30 mouse cellular contexts compared by ENCODE assay signal in genomic region chr10:54063551-54064260, GRCm38 (mm10). TPM values are rescaled to one million over a fixed set of nuclear protein-coding genes. Genes with fewer than 3 reads are reported as not detected.
DNase-seq lines count a peak whose midpoint lies in the region; ATAC-seq and TF ChIP-seq lines count a peak whose summit lies in the region.
"Had no signal": no experiment of that assay in that cellular context is flagged by ENCODE, and none has a peak within 500 bp of the region (broad histone marks: within the 10 kb centered on the region; RNA-seq: fewer than 3 reads in every experiment).

No protein-coding gene starts in this region.

- TF ChIP-seq POLR2A in CH12.LX (IDR thresholded peaks at IDR 0.05; ENCODE audit: low read depth, low read length) = no peak

- no peak for DNase-seq in CH12.LX (ENCODE audit: extremely low read depth)
- DNase-seq in embryo, embryonic 11 days = no peak
- DNase-seq in gastrocnemius, postnatal 4 days (ENCODE audit: low spot score in 2 of 2) = no peak
- no peak for DNase-seq in right cerebral cortex, postnatal 25 days
- DNase-seq: adrenal gland, postnatal 36 days; B cell, adult 2 months; cerebellum, adult 18-20 months; gastrocnemius, postnatal 14 days; kidney, postnatal 36 days; layer of hippocampus, postnatal 36 days; left cerebral cortex, postnatal 4 days; liver, postnatal 0 days; lung, postnatal 36 days; thymus, postnatal 4 days had no signal

- no peak overlapping the region for H3K9ac ChIP-seq in hindbrain, embryonic 13.5 days
- H3K9ac ChIP-seq in hindbrain, embryonic 16.5 days (ENCODE audit: low read depth, low read length) = no peak overlapping the region
- H3K9ac ChIP-seq in CH12.LX (ENCODE audit: insufficient read depth, low read depth) = peak overlapping the region; percentile 59
- H3K9ac ChIP-seq: forebrain, embryonic 13.5 days; heart, embryonic 13.5 days; kidney, embryonic 15.5 days; liver, embryonic 12.5 days; liver, postnatal 0 days; neural tube, embryonic 12.5 days had no signal

- no peaks in the 10 kb centered on the region; the same call in 1 of the 2 replicates for H3K4me1 ChIP-seq in hindbrain, embryonic 13.5 days (replicated peaks)
- no peaks in the 10 kb centered on the region for H3K4me1 ChIP-seq in hindbrain, embryonic 16.5 days (ENCODE audit: control insufficient read depth, insufficient read depth, low read depth, low read length)
- peaks cover 26 to 83% of the 10 kb centered on the region in 2 experiments for H3K4me1 ChIP-seq in CH12.LX (ENCODE audit: control insufficient read depth in 1 of 2, insufficient read depth in 2 of 2)
- H3K4me1 ChIP-seq: forebrain, embryonic 13.5 days; kidney, embryonic 15.5 days; neural tube, embryonic 12.5 days had no signal

- H3K36me3 ChIP-seq in hindbrain, embryonic 13.5 days = no peaks in the 10 kb centered on the region
- no peaks in the 10 kb centered on the region for H3K36me3 ChIP-seq in hindbrain, embryonic 16.5 days (ENCODE audit: control insufficient read depth, insufficient read depth, low read length)
- H3K36me3 ChIP-seq in CH12.LX (replicated peaks in 1 of 2; ENCODE audit: control insufficient read depth in 1 of 2, insufficient read depth in 1 of 2, low read length in 1 of 2) = peaks cover 50 to 69% of the 10 kb centered on the region in 2 experiments
- H3K36me3 ChIP-seq: G1E; hindbrain, embryonic 10.5 days; neural tube, embryonic 12.5 days had no signal

- no peak overlapping the region for H3K27ac ChIP-seq in hindbrain, embryonic 13.5 days
- H3K27ac ChIP-seq in hindbrain, embryonic 16.5 days (ENCODE audit: low read depth, low read length) = no peak overlapping the region
- H3K27ac ChIP-seq in CH12.LX (ENCODE audit: insufficient read depth, low read depth) = peak overlapping the region; percentile 51; the same call in 1 of the 2 replicates
- H3K27ac ChIP-seq: forebrain, embryonic 13.5 days; heart, embryonic 13.5 days; hindbrain, embryonic 10.5 days; hindbrain, postnatal 0 days; kidney, embryonic 15.5 days; layer of hippocampus, adult 2 months; liver, embryonic 12.5 days; neural tube, embryonic 12.5 days had no signal

- dilution Hi-C loops in CH12.LX (cut with MboI; ENCODE audit: extremely low pct_ligation_motif_present, extremely low pct_unique_long_range_greater_than_20kb, low sequenced_read_pairs) = no loop called here

- TF ChIP-seq EP300 in CH12.LX (IDR thresholded peaks at IDR 0.05; ENCODE audit: low read length) = peak; percentile 39; the same call in 1 of the 2 replicates

- H3K27me3 ChIP-seq in hindbrain, embryonic 13.5 days = no peaks in the 10 kb centered on the region
- no peaks in the 10 kb centered on the region for H3K27me3 ChIP-seq in hindbrain, embryonic 16.5 days (replicated peaks; ENCODE audit: control insufficient read depth, insufficient read depth, low read length)
- H3K27me3 ChIP-seq in CH12.LX (replicated peaks) = no peaks in the 10 kb centered on the region
- H3K27me3 ChIP-seq: forebrain, embryonic 13.5 days; heart, embryonic 13.5 days; kidney, embryonic 15.5 days; liver, embryonic 12.5 days; neural tube, embryonic 12.5 days; Patski had no signal

- ATAC-seq in hindbrain, embryonic 13.5 days (ENCODE audit: low FRiP score) = 0 out of 2 replicates have a peak, but pooled peaks have one; percentile 29
- ATAC-seq in hindbrain, embryonic 16.5 days = no peak
- ATAC-seq in inflammation-experienced regulatory T-cells, adult 6 months = peak; percentile 42
- ATAC-seq: forebrain, embryonic 13.5 days; hindbrain, postnatal 0 days; intestine, embryonic 16.5 days; liver, embryonic 12.5 days; liver, postnatal 0 days; midbrain, embryonic 16.5 days; Patski had no signal

- WGBS in hindbrain, embryonic 13.5 days = 58% methylated on average over 8 of the region's 8 CpGs
- WGBS in hindbrain, embryonic 16.5 days = 54% methylated on average over 8 of the region's 8 CpGs

- no peak for TF ChIP-seq RAD21 in CH12.LX (IDR thresholded peaks at IDR 0.05; ENCODE audit: low read depth, low read length)

- H3K4me3 ChIP-seq in hindbrain, embryonic 13.5 days = no peak overlapping the region
- H3K4me3 ChIP-seq in hindbrain, embryonic 16.5 days (ENCODE audit: low read length) = no peak overlapping the region
- no peak overlapping the region for H3K4me3 ChIP-seq in CH12.LX (replicated peaks in 1 of 3; ENCODE audit: low read depth in 2 of 3, low read length in 2 of 3, poor library complexity in 1 of 3)
- H3K4me3 ChIP-seq: forebrain, embryonic 13.5 days; heart, embryonic 13.5 days; hindbrain, embryonic 10.5 days; kidney, embryonic 15.5 days; layer of hippocampus, adult 2 months; liver, embryonic 12.5 days; neural tube, embryonic 12.5 days had no signal

- no peaks in the 10 kb centered on the region for H3K9me3 ChIP-seq in hindbrain, embryonic 13.5 days
- H3K9me3 ChIP-seq in hindbrain, embryonic 16.5 days (ENCODE audit: control insufficient read depth, low read length) = no peaks in the 10 kb centered on the region
- no peaks in the 10 kb centered on the region for H3K9me3 ChIP-seq in CH12.LX (replicated peaks; ENCODE audit: low read length)
- H3K9me3 ChIP-seq: forebrain, embryonic 13.5 days; heart, embryonic 13.5 days; hindbrain, embryonic 10.5 days; kidney, embryonic 15.5 days; liver, embryonic 12.5 days; neural tube, embryonic 12.5 days had no signal

- H3K79me2 ChIP-seq in CH12.LX (replicated peaks; ENCODE audit: control insufficient read depth, extremely low read depth, insufficient read depth, poor library complexity, severe bottlenecking) = peaks cover 86% of the 10 kb centered on the region

- no peak overlapping the region for H3K4me2 ChIP-seq in hindbrain, embryonic 13.5 days
- H3K4me2 ChIP-seq in hindbrain, embryonic 16.5 days (ENCODE audit: low read length) = no peak overlapping the region
- H3K4me2 ChIP-seq in CH12.LX (ENCODE audit: insufficient read depth, low read depth, poor library complexity, severe bottlenecking) = peak overlapping the region; percentile 85
- H3K4me2 ChIP-seq: forebrain, embryonic 13.5 days; kidney, embryonic 15.5 days; liver, embryonic 12.5 days; midbrain, embryonic 11.5 days; neural tube, embryonic 12.5 days had no signal

- no peak for TF ChIP-seq CTCF in CH12.LX (conservative IDR thresholded peaks at IDR 0.05 in 1 of 2, IDR thresholded peaks at IDR 0.05 in 1 of 2; ENCODE audit: low read depth in 2 of 2, low read length in 2 of 2)

- in situ Hi-C loops in CH12.LX (cut with MboI; ENCODE audit: low pct_ligation_motif_present, low pct_unique_long_range_greater_than_20kb, low sequenced_read_pairs) = no loop called here

TF ChIP-seq in CH12.LX, 34 proteins besides CTCF, POLR2A, EP300 and RAD21:
- TF ChIP-seq KAT2A (IDR thresholded peaks at IDR 0.05; ENCODE audit: insufficient replicate concordance, low read length) = no peak
- no peak for TF ChIP-seq SMC3 (IDR thresholded peaks at IDR 0.05; ENCODE audit: low read depth, low read length)
- TF ChIP-seq ZNF384 (IDR thresholded peaks at IDR 0.05; ENCODE audit: low read depth, low read length) = peak; percentile 77
- no peak for TF ChIP-seq PAX5 (IDR thresholded peaks at IDR 0.05; ENCODE audit: low read length)
- no peak for TF ChIP-seq USF2 (conservative IDR thresholded peaks at IDR 0.05; ENCODE audit: low read depth, low read length)
- peak; percentile 91 for TF ChIP-seq CHD1 (IDR thresholded peaks at IDR 0.05; ENCODE audit: low read depth, low read length)
TF ChIP-seq in CH12.LX: peak in this region for 2.

RNA-seq across cellular contexts. Expression of gene Man1a, which starts 12.7 kb away (rescaled TPM):
- 3.4 and 3.5 TPM in 2 replicates for polyA plus RNA-seq in hindbrain, embryonic 13.5 days (2015; fragmentation: Nextera tagmentation; extraction: Ambion mirVana)
- 4.1 and 4.2 TPM in 2 replicates for polyA plus RNA-seq in hindbrain, embryonic 16.5 days (2015; fragmentation: Nextera tagmentation; extraction: Ambion mirVana)
- total RNA-seq in CH12.LX (2012; rRNA removed) (187 and 191 TPM in 2 replicates), CH12.LX (2014; rRNA removed) (211 and 215 TPM in 2 replicates)
- polyA plus RNA-seq in CH12.LX (2012; ENCODE audit: insufficient read length, low read depth) = 104 and 112 TPM in 2 replicates
- 10 to 100 TPM; 14.5 to 22.2 (median 20.0) TPM for polyA plus RNA-seq in inflammation-experienced regulatory T-cells, adult 6 months (2017; shearing (Covaris generic))
- 10 to 100 TPM; 23.4 to 25.8 TPM for total RNA-seq in gastrocnemius, postnatal 4 days (2021)
